Mouse (Mus musculus) gastrocnemius, adult 18-20 months (tissue): ENCODE measurements at regions not wholly inside any gene's neighbourhood (a gene's known extent, or its start where the extent isn't known, plus 50 kb on each side); places are given as distances from the start of the nearest gene placed in this dataset.
A peak's percentile ranks its signal among the peaks of the same experiment; 100 is the strongest.

ENCODE experiments used
- DNase-seq: peaks from one replicate; pipeline ENCODE4 v3.0.0; 2021; ENCODE audit warnings: low spot score

DNA sequence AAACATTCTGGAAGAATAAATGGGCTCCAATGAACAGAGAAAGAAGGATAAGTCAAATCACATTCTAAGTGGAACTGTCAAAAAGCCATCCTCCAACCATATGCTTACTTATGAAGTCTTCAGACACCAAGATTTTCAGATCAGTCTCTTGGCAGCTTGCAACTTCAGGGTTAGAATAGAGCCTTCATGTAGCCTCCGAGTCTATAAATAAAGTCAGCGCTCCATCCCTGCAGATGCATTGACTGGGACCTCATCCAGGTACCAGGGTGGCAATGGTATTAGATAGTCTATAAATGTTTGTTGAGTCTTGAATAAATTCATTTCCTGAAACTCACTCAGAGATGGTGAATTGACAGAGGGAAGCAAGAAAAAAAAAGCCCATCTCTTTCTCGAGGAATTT lies 107.2 kb upstream of the Eepd1 start:
- no peak for DNase-seq

DNA sequence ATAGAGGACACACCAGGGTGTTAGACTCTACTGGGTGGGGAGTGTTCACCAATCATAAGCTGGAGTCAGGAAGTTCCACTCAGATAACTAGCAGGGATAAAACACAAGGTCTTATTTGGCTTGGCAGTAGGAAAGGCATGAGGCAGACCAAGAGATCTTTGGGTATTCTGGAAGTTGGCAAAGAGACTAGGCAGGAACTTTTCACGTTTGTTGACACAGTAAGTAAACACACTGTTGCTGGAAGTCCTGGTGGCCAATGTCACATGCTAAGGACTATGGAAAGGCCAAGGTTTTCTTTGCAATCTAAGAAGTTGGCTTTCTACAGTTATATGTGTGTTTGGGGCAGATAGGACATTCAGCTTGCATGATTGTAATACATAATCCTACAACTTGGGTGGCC lies 105.1 kb upstream of the Eepd1 start:
- DNase-seq, result no peak

DNA sequence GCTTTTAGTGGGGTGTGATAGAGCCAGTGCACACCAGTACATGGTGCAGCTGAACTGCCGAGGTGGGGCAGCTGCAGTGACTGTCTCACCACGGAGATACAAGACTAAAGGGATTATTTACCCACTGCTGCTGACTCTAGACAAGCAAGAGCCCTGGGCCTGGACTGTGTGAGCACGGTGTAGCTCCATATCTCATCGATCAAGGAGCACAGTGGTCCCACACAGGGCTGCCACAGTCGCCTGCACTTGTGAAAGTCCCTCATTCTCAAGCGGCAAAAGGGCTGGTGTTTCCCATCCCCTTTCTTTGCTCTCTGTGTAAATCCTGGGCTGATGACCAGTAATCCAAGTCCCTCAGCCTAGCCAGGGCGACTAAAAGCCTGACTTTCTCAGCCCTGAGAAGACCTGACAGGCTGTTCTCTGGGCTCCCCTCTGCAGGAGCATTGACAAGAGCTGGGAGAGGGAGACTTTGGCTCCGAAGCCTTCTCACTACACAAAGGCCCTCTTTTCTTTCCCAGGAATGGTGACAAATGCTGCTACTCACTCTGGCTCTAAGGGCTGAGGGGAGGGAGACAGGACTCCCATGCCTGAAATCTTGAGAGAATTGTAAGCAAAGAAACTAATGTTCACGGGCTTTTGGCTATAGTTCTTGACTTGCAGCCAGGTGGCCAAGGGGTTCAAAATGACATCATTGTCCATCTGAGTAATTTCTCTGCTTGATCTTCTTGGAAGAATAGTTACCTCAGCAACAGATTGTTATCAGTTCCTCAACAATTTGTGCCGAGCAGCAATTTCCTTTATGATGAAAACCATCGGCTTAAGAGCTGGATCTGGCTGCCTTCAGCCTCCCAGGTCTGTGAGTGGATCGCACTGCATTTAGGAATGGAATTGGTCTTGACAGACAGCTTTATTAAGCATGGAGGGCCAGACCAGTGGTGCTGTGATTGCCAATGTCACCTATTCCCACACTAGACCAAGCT lies 103.3 kb upstream of the Eepd1 start:
- DNase-seq, result peak; percentile 27

DNA sequence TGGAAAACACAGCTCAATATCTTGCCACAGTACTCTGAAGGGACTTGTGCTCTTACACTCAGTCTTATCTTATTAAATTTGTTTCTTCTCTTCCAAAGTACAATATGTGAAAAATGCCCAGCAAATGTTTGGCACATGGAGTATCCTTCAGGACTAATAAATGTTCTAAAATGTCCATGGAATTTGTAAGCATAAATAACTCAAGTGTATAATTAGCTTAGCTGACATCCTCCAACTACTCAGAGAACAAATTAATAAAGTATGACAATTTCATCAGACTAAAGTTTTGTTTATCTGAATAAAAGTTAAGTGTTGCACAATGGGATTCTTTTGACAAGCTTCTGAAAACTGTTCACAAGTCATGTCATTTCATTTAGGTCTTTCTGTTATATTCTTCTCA lies 96.0 kb upstream of the Eepd1 start:
- DNase-seq, result no peak

DNA sequence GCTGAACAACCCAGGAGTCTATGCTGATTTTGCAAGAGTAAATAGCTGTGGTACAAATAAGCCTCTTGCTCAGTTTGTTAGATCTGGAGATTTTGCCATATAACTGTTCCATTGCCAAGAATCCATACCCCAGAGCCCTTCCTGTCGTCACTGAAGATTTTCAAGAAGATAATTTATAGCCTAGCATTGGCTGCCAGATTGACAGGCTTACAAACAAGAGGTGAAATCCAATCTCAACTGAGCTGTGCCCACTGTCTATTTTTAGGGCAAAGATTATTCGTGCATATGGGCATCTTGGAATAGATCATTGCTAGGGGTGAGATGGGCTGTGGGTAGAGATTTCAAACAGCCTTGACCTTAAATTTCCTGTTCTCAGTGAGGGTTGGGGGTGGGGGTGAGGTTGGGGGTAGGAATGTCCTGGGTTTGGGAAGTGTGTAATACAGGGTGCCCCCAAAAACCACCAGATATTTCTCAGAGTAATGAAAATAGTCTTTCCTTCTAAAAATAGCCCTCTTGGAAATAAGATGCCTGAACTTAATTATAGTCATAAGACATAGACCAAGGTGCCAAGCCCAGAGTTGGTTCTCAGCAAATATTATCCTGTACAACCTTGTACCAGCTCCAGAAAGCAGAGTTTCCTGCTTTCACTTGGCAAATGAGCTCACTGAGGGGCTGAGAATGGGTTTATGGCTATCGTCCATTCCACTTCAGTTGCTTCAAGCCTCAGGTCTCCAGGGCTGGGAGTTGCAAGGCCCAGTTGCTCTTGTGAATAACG lies 93.3 kb upstream of the Eepd1 start:
- peak; percentile 82 for DNase-seq

DNA sequence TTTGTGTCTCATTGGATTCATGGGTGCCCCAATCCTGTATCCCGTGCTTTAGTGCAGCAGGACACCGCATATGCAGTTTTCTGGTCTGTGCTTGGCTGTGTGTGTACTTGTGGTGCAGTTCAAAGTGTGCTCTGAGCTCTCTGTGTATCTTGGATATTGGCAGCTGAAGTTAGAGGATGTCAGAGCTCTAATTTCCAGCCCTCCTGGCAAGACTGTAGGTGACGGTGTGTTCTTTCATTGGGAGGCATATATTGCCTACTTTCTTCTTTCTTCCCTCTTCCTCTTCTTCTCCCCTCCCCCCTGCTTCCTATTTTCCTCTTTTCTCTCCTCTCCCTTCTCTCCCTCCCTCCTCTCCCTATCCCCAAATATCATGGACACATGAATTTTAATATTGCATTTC lies 92.0 kb upstream of the Eepd1 start:
- peak; percentile 74 for DNase-seq

DNA sequence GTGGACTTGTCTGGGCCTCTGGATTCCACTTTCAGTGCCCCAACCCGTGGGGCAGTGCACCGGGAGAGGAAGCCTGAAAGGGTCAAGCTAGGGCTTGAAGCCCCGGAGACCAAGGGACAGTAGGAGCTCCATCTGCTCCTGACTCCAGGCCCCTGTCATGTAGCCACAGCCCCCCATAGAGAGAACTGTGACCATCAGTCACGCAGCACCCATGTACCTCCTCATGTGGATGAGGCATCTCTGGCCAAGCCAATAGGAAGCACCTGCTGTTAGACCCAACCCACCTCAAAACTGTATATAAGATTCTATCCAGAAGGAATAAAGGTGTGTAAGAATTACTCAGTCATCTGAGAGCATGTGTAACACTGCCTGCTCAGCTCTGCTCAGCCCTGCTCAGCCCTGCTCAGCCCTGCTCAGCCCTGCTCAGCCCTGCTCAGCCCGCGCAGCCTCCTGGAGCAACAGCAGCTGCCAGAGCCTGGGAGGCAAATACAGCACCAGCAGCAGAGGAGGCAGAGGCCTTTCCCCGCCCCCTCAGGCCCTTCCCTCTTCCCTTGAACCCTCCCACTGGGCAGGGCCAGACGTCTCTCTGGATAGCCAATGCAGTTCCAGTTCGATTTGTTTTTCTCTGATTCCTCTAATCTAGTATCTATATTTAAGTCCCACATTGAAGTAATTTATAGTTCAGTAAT lies 80.6 kb upstream of the Eepd1 start:
- DNase-seq, result peak; percentile 38

DNA sequence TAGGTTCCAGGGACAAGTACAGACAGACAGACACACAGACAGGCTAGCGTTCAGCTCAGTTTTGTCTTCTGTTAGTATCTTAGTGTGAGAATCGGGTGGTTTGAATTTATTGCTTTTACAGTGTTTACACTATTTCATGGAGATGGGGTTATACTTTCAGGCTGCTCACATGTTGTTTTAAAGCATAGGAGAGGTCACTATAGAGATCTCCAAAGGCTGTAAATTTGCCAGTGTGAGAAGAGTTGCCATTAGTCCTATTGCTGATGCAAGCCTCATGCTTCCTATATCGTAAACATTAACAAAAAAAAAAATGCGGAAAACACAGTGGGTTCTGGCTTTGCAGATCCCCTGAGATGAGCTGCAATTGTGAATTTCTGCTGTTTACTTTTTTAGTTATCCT lies 75.5 kb upstream of the Eepd1 start:
- no peak for DNase-seq

DNA sequence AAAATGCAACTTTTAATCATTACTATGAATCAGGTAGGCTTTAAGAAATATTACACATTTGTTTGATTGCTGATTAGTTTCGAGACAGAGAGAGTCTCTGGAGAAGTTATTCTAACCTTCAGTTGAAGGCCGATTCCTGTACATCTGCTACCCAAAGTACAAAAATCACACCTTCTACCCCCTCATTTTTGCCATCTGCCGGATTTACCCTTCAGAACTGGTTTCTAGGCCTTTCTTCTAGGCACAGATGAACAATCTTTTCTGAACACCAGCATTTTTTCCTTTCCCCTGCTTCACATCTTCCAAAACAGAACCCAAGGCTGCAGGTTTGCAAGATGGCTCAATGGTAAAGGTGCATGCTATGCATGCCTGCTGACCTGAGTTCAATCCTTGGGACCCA lies 72.8 kb upstream of the Eepd1 start:
- DNase-seq, result no peak

DNA sequence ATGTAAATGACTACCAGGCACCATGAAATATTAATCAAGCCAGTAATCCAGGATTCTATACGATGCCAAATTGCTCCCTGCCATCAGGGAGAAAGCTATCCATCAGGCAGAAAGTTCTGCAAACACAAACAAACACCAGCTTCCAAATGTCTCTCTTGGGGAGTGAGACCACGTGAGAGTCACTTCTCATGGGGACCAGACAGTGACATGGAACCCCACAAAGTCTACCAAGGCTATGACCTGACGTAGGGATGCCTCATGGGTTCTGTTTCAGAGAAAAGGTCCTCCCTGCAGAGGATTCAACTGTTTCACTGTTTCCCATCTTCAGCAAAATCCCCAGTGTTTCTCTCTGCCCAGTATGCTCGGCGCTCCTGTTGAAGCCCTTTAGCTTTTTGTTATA lies 71.6 kb upstream of the Eepd1 start:
- no peak for DNase-seq

DNA sequence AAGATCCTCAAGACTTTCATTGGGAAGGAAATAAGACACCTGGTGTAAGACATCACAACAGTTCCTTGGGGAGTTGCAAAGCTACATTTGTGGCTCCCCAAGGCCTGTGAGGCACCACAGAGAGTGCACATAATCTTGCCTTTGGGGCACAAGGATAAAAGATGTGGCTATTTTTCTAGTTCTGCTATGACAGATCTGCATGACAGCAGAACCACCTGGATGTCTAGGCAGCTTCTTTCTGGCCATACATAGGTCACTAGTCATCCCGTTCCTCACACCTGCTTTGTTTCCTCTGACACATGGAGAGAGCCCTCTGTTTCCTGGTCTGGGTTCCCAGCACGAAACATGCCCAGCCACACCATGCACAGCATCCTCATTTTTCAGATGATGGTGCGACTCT lies 67.5 kb upstream of the Eepd1 start:
- DNase-seq, result no peak

DNA sequence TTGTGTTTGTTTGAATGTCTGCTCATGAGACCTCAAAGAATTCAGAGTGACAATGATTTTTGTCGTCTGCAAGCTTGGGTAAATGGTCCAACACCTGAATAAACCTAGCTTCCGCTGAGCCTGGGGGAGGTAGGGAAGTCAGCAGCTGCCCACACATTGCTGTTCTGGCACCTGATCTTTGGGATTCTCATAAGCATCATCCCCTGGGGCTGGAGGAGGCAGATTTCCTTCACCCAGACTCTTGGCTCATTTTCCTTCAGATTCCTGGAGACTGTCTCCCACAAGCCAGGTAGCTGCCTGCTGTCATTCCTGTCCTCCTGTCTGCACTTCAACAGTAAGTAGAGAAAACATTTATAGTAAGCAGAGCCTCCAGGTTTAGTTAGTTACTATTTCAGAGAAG lies 67.0 kb upstream of the Eepd1 start:
- no peak for DNase-seq

DNA sequence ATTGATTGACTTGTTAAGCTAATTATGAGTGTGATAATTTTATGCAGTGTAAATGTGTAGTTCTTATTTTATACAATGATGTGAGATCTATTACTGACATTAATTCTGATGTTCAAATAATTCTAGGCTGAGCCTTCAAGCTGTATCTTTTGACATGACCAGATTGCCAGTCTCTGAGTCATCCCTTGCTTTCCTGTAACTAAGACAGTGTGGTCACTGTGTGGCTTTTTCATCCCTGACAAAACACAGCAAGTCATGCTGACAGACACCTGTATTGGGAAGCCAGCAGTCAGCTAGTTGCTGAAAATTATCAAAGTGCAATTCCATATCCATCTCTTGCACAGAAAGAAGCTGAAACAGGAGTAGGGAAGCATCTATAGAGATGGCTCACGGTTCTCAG lies 54.4 kb upstream of the Eepd1 start:
- DNase-seq, result no peak

DNA sequence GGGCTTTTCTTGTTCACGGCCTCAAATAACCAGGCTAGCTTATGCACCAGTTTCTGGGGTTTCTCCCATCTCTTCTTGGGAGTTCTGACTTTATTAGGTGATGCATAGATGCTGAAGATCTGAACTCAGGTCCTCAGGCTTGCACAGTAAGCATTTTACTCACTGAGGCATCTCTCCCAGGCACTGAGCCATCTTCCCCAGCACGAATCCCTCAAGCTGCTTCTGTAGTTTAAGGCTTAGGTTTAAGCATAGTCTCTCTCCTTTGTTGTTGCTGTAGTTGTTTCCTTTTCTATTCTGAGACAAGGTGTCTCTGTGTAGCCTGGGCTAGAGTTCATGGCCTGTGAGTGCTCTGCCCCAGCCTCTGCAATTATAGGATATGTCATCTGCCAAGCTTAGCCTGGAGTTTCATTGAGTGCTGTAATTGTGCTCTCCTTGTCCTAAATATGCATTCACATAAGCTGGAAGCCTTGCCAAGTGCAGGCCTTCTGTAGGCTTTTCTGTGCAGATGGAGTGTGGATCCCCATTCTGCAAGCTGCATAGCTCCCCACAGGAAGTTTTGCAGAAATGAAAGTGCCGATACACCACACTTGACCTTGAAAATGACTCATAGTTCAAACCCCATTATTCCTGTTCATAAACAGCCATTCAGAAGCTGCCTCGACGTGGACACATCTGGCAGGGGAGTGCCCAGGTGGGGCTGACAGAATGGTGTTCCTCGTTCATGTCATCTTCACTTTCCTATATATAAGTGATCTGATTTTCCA lies 51.7 kb upstream of the Eepd1 start:
- DNase-seq, result no peak
